Mouse (Mus musculus) limb, embryonic 11.5 days (tissue): ENCODE data around the gene Ccl4. TPM values are rescaled to one million over a fixed set of nuclear protein-coding genes. Genes with fewer than 3 reads are reported as not detected.

ENCODE experiments used
- ATAC-seq: fragments of 200-750 bp; cut with Nextera tagmentation; 2 replicates; pipeline ENCODE4 v1.8.0; 2017; ENCODE audit warnings: low read depth; ENCODE audit not compliant: insufficient number of reproducible peaks, low FRiP score, low TSS enrichment
- DNase-seq: peaks from one replicate; pipeline ENCODE4 v3.0.0-alpha.2; 2015; ENCODE audit warnings: low spot score
- H3K27ac ChIP-seq: fragments of 300-500 bp; sonication (generic); replicated peaks from 2 replicates; pipeline ENCODE4 v1.5.1; 2014; ENCODE audit warnings: low read depth, mild to moderate bottlenecking, low read length
- H3K27me3 ChIP-seq: fragments of 300-500 bp; sonication (generic); 2 replicates; pipeline ENCODE4 v1.6.1; 2014; ENCODE audit warnings: mild to moderate bottlenecking, low read length, mixed read lengths; ENCODE audit not compliant: control insufficient read depth, insufficient read depth
- H3K36me3 ChIP-seq: fragments of 300-500 bp; sonication (generic); 2 replicates; pipeline ENCODE4 v1.6.1; 2014; ENCODE audit warnings: mild to moderate bottlenecking, low read length, moderate library complexity, mixed read lengths; ENCODE audit not compliant: control insufficient read depth, insufficient read depth
- H3K4me1 ChIP-seq: fragments of 300-500 bp; sonication (generic); 2 replicates; pipeline ENCODE4 v1.6.1; 2014; ENCODE audit warnings: low read length, mixed read lengths; ENCODE audit not compliant: control insufficient read depth, insufficient read depth
- H3K4me2 ChIP-seq: fragments of 300-500 bp; sonication (generic); 2 replicates; pipeline ENCODE4 v1.6.1; 2014; ENCODE audit warnings: low read depth, mild to moderate bottlenecking, moderate library complexity; ENCODE audit not compliant: severe bottlenecking
- H3K4me3 ChIP-seq: fragments of 300-500 bp; sonication (generic); 2 replicates; pipeline ENCODE4 v1.5.1; 2014; ENCODE audit warnings: low read depth, low read length
- H3K9ac ChIP-seq: fragments of 300-500 bp; sonication (generic); 2 replicates; pipeline ENCODE4 v1.6.1; 2014; ENCODE audit warnings: mild to moderate bottlenecking, low read length
- H3K9me3 ChIP-seq: fragments of 300-500 bp; sonication (generic); 2 replicates; pipeline ENCODE4 v1.6.1; 2016; ENCODE audit warnings: low read length; ENCODE audit not compliant: control insufficient read depth
- WGBS: fragments of 180-500 bp; shearing (Covaris S2); extraction: QIAGEN DNeasy Blood & Tissue Kit; methylation state at CpG from one replicate; pipeline ENCODE4 v1.1.7; 2014; 5-methylcytosine and 5-hydroxymethylcytosine counted together
- polyA plus RNA-seq: library from polyadenylated mRNA; unstranded; fragments of >200 nt; fragmentation: Nextera tagmentation; extraction: Ambion mirVana; gene quantifications from 2 replicates; pipeline ENCODE4 v1.2.1, GENCODE M21; 2014

Ccl4 gene
- polyA plus RNA-seq, 1 experiment from 2014 or later: 0.48 TPM

GRCm38 (mm10) chr11:83646356-83647149 lies 15.8 kb upstream of the Ccl4 start:
- H3K9ac ChIP-seq: no peak overlapping the region
- H3K4me1 ChIP-seq: no peaks in the 10 kb centered on the region
- H3K27me3 ChIP-seq: no peaks in the 10 kb centered on the region
- DNase-seq (no peak), ATAC-seq (no peak)
- no peak overlapping the region for H3K4me2 ChIP-seq
- H3K9me3 ChIP-seq: no peaks in the 10 kb centered on the region
- H3K4me3 ChIP-seq: no peak overlapping the region
- no peak overlapping the region for H3K27ac ChIP-seq
- no peaks in the 10 kb centered on the region for H3K36me3 ChIP-seq
- 93% methylated on average over 6 of the region's 6 CpGs for WGBS

DNA sequence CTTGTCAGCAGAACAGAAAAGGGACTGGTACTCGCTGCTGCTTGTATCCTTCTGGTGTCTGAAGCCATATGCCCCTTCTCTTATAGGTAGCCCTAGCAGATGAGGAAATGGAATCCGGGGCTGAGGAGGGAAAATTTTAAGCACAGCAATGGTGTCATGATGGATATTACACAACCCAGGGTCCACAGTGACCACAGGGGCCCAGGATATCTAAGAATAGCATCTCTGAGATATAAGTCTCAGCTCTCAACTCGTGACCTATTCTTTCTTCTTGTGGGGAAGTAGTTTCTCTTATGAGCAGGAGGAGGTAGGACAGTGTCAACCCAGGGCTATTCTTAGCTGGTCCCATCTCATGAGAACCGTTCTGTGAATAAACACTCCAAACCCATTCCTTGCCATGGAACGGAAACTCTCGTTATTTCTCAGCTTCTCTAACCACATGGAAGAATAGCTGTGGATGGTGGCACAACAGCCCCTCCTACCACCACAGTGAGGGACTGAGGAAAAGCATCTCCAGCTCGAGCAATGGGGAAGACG lies 13.0 kb upstream of the Ccl4 start, which contains the start of gene Ccl3:
Gene Ccl3, minus strand, starts transcription at position 51 of the 537 bp plus-strand sequence.
- H3K27ac ChIP-seq: no peak within 1 kb of the TSS
- H3K4me2 ChIP-seq: no peak within 1 kb of the TSS
- H3K4me1 ChIP-seq: no peaks in the 10 kb centered on the region
- 82% methylated on average over 8 of the region's 8 CpGs for WGBS
- ATAC-seq (no peak), DNase-seq (no peak)
- no peaks in the 10 kb centered on the region for H3K27me3 ChIP-seq
- no peak within 1 kb of the TSS for H3K4me3 ChIP-seq
- no peaks in the 10 kb centered on the region for H3K36me3 ChIP-seq
- H3K9ac ChIP-seq: no peak within 1 kb of the TSS
- H3K9me3 ChIP-seq: no peaks in the 10 kb centered on the region

- H3K36me3 ChIP-seq: no peaks in the 10 kb centered on the region
- no peaks in the 10 kb centered on the region for H3K4me1 ChIP-seq
- whole genome bisulfite sequencing: 90% methylated on average over 8 of the region's 8 CpGs
- H3K9ac ChIP-seq: no peak overlapping the region
- H3K27ac ChIP-seq: no peak overlapping the region
- no peak for ATAC-seq
- no peaks in the 10 kb centered on the region for H3K9me3 ChIP-seq
- H3K4me2 ChIP-seq: no peak overlapping the region
- DNase-seq: no peak
- no peaks in the 10 kb centered on the region for H3K27me3 ChIP-seq
- no peak overlapping the region for H3K4me3 ChIP-seq
These were observed 7.8 kb upstream of the Ccl4 start for GRCm38 (mm10) chr11:83654606-83655005.

- no peak overlapping the region for H3K4me2 ChIP-seq
- no peak overlapping the region for H3K9ac ChIP-seq
- H3K4me1 ChIP-seq: no peaks in the 10 kb centered on the region
- no peaks in the 10 kb centered on the region for H3K9me3 ChIP-seq
- no peak for ATAC-seq
- H3K4me3 ChIP-seq: no peak overlapping the region
- WGBS: 88% methylated on average over 3 of the region's 3 CpGs
- no peaks in the 10 kb centered on the region for H3K36me3 ChIP-seq
- H3K27ac ChIP-seq: no peak overlapping the region
- no peak for DNase-seq
- no peaks in the 10 kb centered on the region for H3K27me3 ChIP-seq
These were observed 4.9 kb upstream of the Ccl4 start for GRCm38 (mm10) chr11:83657508-83657907.

GRCm38 (mm10) chr11:83658797-83659196 lies 3.6 kb upstream of the Ccl4 start:
- ATAC-seq (no peak), DNase-seq (no peak)
- no peak overlapping the region for H3K27ac ChIP-seq
- WGBS: 72% methylated on average over 6 of the region's 6 CpGs
- no peaks in the 10 kb centered on the region for H3K9me3 ChIP-seq
- no peak overlapping the region for H3K4me3 ChIP-seq
- no peaks in the 10 kb centered on the region for H3K4me1 ChIP-seq
- no peaks in the 10 kb centered on the region for H3K27me3 ChIP-seq
- no peaks in the 10 kb centered on the region for H3K36me3 ChIP-seq
- no peak overlapping the region for H3K9ac ChIP-seq
- no peak overlapping the region for H3K4me2 ChIP-seq

GRCm38 (mm10) chr11:83663532-83663931 lies 1.1 kb downstream of the Ccl4 start:
- ATAC-seq: no peak
- 72% methylated on average over 5 of the region's 5 CpGs for WGBS

DNA sequence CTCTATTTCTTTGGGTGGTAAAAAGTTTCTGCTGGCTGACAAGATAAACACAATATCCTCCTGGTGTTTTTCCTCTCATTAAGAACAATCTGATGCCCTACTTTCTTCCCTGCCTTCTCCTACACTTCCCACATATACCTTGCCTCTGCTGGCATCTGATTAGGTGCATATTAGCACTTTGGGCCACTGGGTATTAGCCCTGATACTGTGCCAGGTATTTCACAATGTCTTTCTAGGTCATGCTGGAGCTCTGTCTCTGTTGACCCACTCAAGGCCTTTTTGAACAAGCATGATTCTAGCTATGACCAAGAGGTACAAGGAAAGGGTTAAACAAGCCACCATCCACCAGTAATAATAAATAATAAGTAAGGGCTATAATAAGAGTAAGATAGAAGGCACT lies 9.4 kb downstream of the Ccl4 start:
- DNase-seq (no peak), ATAC-seq (no peak)
- H3K9ac ChIP-seq: no peak overlapping the region
- no peaks in the 10 kb centered on the region for H3K4me1 ChIP-seq
- no peaks in the 10 kb centered on the region for H3K27me3 ChIP-seq
- no peak overlapping the region for H3K4me3 ChIP-seq
- H3K36me3 ChIP-seq: no peaks in the 10 kb centered on the region
- H3K4me2 ChIP-seq: no peak overlapping the region
- H3K27ac ChIP-seq: no peak overlapping the region
- H3K9me3 ChIP-seq: no peaks in the 10 kb centered on the region

More at GRCm38 (mm10) chr11:83663532-83663931, 1.1 kb downstream of the Ccl4 start:
- Histone ChIP-seq H3K27me3 (no peaks in the 10 kb centered on the region), H3K9me3 (no peaks in the 10 kb centered on the region), H3K27ac (no peak overlapping the region), H3K4me3 (no peak overlapping the region), H3K9ac (no peak overlapping the region), H3K4me1 (no peaks in the 10 kb centered on the region), H3K4me2 (no peak overlapping the region), H3K36me3 (no peaks in the 10 kb centered on the region)
- no peak for DNase-seq

DNA sequence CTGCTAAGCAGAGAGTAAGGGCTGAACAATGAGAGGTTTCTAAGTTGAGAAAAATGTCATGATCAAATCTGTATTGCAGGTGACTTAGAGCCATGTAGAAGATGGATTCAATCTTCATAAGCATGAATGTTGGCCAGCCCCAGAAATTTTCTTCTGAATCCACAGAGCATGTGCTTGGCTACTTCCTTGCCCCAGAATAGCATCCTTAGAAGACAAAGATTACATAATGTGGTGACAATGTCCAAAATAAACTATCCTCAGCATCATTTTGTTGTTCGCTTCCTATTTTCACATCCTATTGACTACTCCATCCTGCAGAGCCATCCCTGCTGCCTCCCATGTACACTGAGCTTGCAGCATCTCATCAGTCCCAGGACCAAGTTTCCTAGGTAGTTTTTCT lies 13.3 kb downstream of the Ccl4 start:
- no peaks in the 10 kb centered on the region for H3K27me3 ChIP-seq
- no peaks in the 10 kb centered on the region for H3K9me3 ChIP-seq
- DNase-seq (no peak), ATAC-seq (no peak)
- H3K4me1 ChIP-seq: no peaks in the 10 kb centered on the region
- WGBS: 86% methylated on average over 1 of the region's 1 CpGs
- no peak overlapping the region for H3K4me2 ChIP-seq
- no peak overlapping the region for H3K27ac ChIP-seq
- H3K36me3 ChIP-seq: no peaks in the 10 kb centered on the region
- H3K9ac ChIP-seq: no peak overlapping the region
- no peak overlapping the region for H3K4me3 ChIP-seq
